Comparison of ENCODE assay signal across 20 mouse cellular contexts in genomic region chr19:60955712-60956111, GRCm38 (mm10).
"Had no signal": no experiment of that assay in that cellular context is flagged by ENCODE, and none has a peak within 500 bp of the region (broad histone marks: within the 10 kb centered on the region; RNA-seq: fewer than 3 reads in every experiment).

No protein-coding gene starts in this region.

- H3K4me3 ChIP-seq: heart, embryonic 10.5 days; heart, embryonic 12.5 days; hindbrain, embryonic 10.5 days; hindbrain, embryonic 12.5 days; intestine, embryonic 15.5 days; layer of hippocampus, adult 2 months; left cerebral cortex, adult 2 months; limb, embryonic 10.5 days; limb, embryonic 12.5 days; liver, embryonic 12.5 days had no signal

- H3K9ac ChIP-seq: heart, embryonic 12.5 days; hindbrain, embryonic 12.5 days; hindbrain, embryonic 14.5 days; intestine, embryonic 15.5 days; limb, embryonic 12.5 days; liver, embryonic 12.5 days; liver, embryonic 14.5 days had no signal

- DNase-seq: gastrocnemius, postnatal 14 days; heart, postnatal 14 days; heart, postnatal 4 days; kidney, adult 18-20 months; kidney, adult 8-10 months; kidney, postnatal 10 days; kidney, postnatal 25 days; kidney, postnatal 4 days had no signal

- H3K27ac ChIP-seq: heart, embryonic 10.5 days; hindbrain, embryonic 10.5 days; hindbrain, embryonic 12.5 days; hindbrain, embryonic 14.5 days; intestine, embryonic 15.5 days; layer of hippocampus, adult 2 months; left cerebral cortex, adult 2 months; limb, embryonic 10.5 days; limb, embryonic 12.5 days; liver, embryonic 12.5 days; liver, embryonic 14.5 days had no signal

- H3K27me3 ChIP-seq: heart, embryonic 12.5 days; hindbrain, embryonic 12.5 days; intestine, embryonic 15.5 days; limb, embryonic 12.5 days; liver, embryonic 12.5 days had no signal

- H3K9me3 ChIP-seq: heart, embryonic 10.5 days; heart, embryonic 12.5 days; hindbrain, embryonic 10.5 days; hindbrain, embryonic 12.5 days; intestine, embryonic 15.5 days; limb, embryonic 10.5 days; limb, embryonic 12.5 days; liver, embryonic 12.5 days had no signal

- H3K4me1 ChIP-seq: hindbrain, embryonic 10.5 days; hindbrain, embryonic 12.5 days; intestine, embryonic 15.5 days; limb, embryonic 10.5 days; limb, embryonic 12.5 days; liver, embryonic 12.5 days had no signal

- H3K36me3 ChIP-seq: heart, embryonic 10.5 days; heart, embryonic 12.5 days; hindbrain, embryonic 10.5 days; hindbrain, embryonic 12.5 days; intestine, embryonic 15.5 days; limb, embryonic 10.5 days; limb, embryonic 12.5 days; liver, embryonic 12.5 days had no signal
